Mouse (Mus musculus): Measurements from ENCODE around the gene Smg6.

The Smg6 gene

GRCm38 (mm10) chr11:75049146-75049545, 123.5 kb downstream of the Smg6 start:
- DNase-seq (ENCODE audit: low spot score) = no peak

DNA sequence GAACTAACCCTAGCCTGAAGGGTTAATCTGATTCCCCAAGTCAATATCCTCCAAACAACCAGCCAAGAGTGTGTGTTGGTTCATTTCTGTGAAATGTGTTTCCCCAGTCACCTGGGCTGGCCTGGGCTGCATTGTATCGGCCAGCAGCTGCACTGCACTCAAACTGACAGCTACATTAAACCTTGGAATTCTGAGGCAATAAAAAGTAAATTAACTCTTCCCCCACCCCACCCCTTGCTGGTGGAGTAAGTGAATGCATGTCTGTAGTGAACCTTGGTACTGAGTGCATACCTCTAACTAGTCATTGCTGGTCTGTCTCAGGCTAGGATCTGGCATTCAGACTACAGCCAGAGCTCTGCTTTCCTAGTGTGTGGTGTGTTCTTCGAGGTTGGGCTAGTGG, 124.2 kb downstream of the Smg6 start:
- DNase-seq (ENCODE audit: low spot score) = no peak

DNA sequence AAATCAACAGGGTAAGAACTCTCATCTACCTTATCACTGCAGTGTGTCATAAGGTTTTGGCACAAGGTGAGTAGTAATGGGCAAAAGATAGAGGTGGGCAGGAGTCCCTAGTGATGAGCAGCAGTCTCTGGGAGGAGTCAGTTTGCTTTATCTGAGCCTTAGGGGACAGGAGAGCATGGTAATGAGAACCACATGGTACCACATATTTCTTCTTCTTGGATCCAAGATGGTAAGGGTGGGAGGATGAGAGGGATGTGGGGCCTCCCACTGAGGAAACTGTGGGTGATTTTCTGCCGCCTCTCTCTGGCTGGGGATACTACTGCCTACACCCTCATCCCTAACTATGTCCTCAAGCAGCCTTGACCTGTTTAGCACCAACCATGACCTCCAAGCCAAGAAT, 125.6 kb downstream of the Smg6 start:
- no peak for DNase-seq (ENCODE audit: low spot score)

DNA sequence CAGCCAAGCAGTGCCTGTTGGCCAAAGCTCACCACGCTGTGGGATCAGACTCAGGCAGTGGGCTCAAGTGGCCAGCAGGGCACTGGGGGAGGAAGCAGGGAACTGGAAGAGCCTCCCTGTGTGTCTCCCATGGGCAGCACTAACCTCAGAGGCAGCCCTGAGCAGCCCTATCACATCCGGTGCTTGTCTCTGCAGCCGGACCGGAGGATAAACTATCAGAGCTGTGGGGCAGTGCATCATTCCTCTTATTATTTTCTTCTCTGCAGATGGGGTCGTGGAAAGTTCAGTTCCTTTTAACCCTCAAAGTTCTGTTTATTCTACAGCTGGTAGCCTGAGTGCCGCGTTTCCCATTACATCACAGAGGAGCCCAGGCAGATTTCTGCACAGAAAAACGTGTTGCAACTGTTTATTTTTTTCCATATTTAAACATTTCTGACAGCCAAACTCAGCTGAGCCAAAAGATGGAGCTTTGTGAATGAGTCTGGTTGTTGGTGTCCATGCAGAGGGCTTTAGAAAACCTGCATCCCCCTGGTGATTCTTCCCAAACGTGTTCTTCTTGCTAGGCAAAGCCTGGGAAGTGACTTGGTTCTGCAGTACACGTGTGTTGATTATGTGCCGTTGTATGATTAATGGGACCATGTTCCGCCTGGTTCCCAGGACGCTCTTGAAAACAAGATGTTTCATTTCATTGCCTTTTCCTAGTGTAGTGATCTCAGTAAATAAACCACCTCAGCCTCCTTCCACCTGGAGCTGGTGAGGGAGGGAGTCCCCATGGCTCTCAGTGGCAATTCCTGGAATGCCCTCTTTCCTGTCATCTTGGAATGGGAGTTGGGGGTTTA, 126.3 kb downstream of the Smg6 start:
- no peak for DNase-seq (ENCODE audit: low spot score)

DNA sequence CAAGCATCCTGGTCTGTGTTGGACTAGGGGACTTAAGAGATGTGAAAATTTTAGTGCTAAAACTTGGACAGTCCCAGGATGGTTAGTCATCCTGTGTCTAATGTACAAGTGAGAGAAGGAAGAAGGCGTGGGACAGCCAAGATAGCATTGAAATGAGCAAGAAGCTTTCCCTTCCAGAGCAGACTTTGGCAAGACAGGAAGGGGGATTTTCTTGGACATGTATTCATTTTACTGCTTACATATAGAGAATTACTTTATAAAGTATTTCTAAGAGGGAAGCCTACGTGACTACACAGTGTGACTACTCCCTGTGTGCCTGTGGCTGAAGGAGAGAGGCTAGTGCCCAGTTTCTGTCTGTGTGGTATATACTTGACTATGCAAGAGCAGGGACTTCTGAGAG, 127.4 kb downstream of the Smg6 start:
- no peak for DNase-seq (ENCODE audit: low spot score)

DNA sequence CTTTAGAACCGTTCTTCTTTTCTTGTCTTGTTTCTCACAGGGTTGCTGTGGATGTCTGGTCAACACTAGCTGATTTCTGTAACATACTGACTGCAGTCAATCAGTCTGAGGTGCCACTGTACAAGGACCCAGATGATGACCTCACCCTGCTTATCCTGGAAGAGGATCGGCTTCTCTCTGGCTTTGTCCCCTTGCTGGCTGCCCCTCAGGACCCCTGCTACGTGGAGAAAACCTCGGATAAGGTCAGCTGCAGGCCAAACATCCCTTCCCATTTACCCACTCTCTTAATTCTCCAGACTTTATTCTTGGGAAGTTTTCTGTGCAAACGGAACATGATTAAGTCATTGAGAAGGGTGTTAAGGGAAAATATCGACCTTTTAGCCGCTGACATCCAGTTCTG, 128.1 kb downstream of the Smg6 start:
- no peak for DNase-seq (ENCODE audit: low spot score)

DNA sequence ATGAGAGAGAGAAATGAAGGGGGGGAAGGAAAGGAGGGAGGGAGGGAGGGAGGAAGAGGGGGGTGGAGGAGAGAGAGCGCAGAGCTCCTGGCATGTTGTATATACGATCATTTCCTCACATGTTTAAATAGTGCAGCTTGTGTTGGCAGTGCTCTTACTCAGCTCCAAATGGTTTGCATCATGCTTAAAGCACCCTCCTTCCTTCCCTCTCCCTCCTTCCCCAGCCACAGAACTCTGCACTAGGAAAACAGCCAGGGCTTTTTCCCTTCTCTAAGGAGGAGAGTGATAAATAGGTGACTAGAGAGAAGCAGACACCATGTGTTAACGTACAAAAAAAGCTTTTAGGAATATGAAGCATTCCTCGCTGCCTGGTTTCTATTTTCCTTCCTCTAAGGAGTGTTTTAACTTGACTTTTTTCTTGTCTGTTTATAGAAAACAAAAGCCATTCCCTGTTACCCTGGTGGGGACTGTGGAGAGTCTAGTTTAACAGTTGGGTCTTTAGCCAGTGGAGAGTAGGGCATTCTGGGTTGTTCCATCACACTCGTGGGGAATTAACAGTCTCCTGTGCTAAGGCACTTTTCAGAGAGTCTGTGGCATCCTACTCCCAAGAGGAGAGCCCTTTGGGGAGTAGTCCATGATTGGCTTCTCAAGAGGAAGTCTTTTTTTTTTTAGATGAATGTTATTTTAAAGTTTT, 128.7 kb downstream of the Smg6 start:
- DNase-seq (ENCODE audit: low spot score) = no peak

- DNase-seq (ENCODE audit: low spot score) = no peak
Observed at GRCm38 (mm10) chr11:75054878-75055214, 129.2 kb downstream of the Smg6 start.

- no peak for DNase-seq (ENCODE audit: low spot score)
Observed at GRCm38 (mm10) chr11:75062650-75063049, 137.0 kb downstream of the Smg6 start.

- DNase-seq (ENCODE audit: low spot score) = no peak
Observed at GRCm38 (mm10) chr11:75064266-75064665, 138.6 kb downstream of the Smg6 start.

GRCm38 (mm10) chr11:75071352-75071751, 145.7 kb downstream of the Smg6 start:
- DNase-seq (ENCODE audit: low spot score) = no peak

- DNase-seq (ENCODE audit: low spot score) = no peak
Observed at GRCm38 (mm10) chr11:75072932-75073625, 147.5 kb downstream of the Smg6 start.

DNA sequence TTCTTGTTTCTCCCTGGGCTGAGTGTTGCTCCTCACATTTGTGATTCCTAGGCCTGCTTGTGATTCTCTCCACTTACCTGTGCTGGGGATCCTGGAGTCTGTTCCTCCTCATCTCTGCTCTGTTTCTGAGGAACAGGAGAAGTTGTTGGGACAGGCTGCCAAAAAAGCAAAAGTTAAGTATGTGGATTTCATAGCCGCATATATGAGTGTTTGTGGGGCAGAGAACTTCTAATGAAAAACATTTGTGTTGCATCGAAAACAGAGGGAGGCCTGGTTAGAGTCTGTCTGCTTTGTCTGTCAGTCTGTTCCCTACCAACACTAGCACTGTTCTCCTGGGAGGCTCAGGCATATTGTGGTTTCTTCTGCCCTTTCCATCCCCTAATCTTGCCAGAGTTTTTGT, 148.1 kb downstream of the Smg6 start:
- DNase-seq (ENCODE audit: low spot score) = no peak

DNA sequence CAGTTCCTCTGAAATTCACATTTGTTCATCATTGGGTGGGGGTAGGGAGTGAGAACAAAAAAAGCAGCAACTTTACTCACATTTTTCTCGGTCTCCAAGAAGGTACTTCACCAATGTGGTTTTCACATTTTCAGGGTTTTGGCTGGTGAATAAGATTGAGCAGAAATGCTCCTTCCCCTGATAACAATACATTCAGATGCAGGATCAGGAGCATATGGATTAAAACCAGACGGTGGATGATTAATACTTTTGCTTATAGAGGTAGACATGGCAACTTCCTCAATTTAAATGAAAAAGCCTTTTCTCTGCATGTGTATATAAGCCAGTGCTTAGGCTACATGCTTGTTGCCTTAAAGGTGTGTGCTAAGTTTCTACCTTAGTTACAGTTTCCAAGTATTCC, 148.9 kb downstream of the Smg6 start:
- DNase-seq (ENCODE audit: low spot score) = no peak

GRCm38 (mm10) chr11:75078616-75079015, 153.0 kb downstream of the Smg6 start:
- no peak for DNase-seq (ENCODE audit: low spot score)

GRCm38 (mm10) chr11:75083031-75083430, 157.4 kb downstream of the Smg6 start:
- DNase-seq (ENCODE audit: low spot score) = no peak

- DNase-seq (ENCODE audit: low spot score) = no peak
Observed at GRCm38 (mm10) chr11:75092159-75092558, 166.5 kb downstream of the Smg6 start.

- no peak for DNase-seq (ENCODE audit: low spot score)
Observed at GRCm38 (mm10) chr11:75092656-75093055, 167.0 kb downstream of the Smg6 start.

DNA sequence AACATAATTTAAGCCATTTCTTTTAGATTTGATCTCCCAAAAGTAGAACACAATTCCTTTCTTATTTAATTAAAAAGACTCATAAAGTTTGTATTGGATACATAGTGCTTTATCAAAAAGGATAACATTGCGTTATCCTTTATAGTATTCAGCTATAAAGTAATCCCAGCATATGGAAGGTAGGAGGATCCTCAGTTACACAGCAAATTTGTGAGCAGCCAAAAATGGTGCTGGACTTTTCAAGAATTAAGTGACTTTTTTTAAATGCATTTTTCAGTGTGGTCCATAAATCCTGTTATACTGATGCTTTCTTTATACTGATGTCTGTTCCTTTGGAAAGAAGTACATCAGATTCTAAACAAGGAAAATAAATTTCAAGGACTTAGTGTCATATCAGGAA, 169.1 kb downstream of the Smg6 start:
- DNase-seq (ENCODE audit: low spot score) = no peak

DNA sequence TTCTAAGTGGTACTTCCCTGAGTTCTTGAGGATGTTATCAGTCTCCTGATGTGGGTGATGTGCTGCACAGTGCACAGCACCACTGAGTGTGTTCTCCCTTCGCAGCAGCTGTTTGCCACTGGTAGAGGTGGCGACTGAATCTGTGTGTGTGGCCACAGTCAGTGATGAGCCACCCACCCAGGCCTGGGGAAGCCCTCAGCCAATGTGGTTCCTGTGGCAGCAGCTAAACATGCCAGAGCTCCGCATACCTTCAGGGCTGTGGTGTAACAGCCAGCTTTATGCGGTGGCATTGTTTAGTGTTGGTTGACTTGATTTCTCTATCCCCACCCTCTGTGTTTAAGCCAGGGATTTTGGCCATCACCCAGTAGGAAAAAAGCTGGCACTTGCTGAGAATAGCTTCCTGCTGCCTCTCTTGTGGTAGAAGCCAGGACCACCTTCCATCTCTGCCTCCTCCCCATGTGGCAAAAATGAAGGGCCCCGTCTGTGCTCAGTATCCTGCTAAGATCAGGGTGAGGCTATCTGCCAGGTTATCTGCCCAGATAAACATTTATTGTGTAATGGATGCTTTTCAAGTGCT, 177.2 kb downstream of the Smg6 start:
- DNase-seq (ENCODE audit: low spot score) = no peak

DNA sequence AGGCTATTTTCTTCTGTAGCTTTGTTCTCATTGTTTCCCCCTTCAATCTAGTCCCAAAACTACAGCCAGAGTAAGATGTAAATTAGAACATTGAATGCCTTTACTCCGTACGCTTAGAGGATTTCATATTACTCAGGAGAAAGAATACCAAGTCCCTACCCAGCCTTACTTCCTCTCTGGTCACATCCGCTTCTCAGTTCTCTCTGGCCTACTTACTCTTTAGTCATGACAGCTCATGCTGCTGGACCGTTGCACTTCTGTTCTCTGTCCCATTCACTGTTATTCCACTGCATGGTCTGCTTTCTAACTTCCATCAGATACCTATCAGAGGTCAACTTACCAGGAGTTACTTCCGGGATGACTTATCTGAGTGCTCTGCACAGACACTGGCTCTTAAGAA, 181.0 kb downstream of the Smg6 start:
- no peak for DNase-seq (ENCODE audit: low spot score)

GRCm38 (mm10) chr11:75108909-75109308, 183.3 kb downstream of the Smg6 start:
- no peak for DNase-seq (ENCODE audit: low spot score)

DNA sequence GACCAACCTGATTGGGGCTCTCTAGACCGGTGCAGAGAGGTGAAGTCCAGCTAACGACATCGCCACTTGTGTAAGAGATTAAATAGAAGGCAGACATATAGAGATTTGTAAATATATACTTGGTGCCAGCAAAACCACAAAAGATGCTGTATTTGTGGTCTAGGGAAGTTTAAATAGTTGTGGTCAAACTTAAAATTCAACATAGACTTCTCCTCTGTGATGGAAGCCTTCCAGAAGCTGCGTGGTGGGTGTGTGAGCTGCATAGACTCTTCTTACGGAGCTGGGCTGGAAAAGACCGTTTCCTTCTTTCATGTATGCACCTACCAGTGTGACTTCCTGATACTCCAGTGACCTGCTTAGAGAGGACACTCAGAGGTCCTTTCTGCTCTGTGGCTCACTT, 190.8 kb downstream of the Smg6 start:
- DNase-seq (ENCODE audit: low spot score) = no peak
